Mouse (Mus musculus): ENCODE measurements around the gene Thap3.

- TF ChIP-seq POLR2A (IDR thresholded peaks at IDR 0.05; ENCODE audit: insufficient read length, low read depth), result no peak
- TF ChIP-seq SRF (IDR thresholded peaks at IDR 0.05; ENCODE audit: control insufficient read depth, insufficient read length, low read depth), result no peak
- TF ChIP-seq TCF3 (IDR thresholded peaks at IDR 0.05; ENCODE audit: insufficient read length, low read depth), result no peak
- TF ChIP-seq MYOG (IDR thresholded peaks at IDR 0.05; ENCODE audit: control insufficient read depth in 1 of 3, insufficient read depth in 1 of 3, insufficient read length in 2 of 3, low read depth in 2 of 3), result no peak
- TF ChIP-seq POLR2AphosphoS2 (IDR thresholded peaks at IDR 0.05; ENCODE audit: insufficient read length, low read depth), result no peak
- TF ChIP-seq USF1 (IDR thresholded peaks at IDR 0.05; ENCODE audit: low read depth), result no peak
- TF ChIP-seq TCF12 (IDR thresholded peaks at IDR 0.05; ENCODE audit: insufficient read depth, poor library complexity, severe bottlenecking), result no peak
- TF ChIP-seq MYOD1 (IDR thresholded peaks at IDR 0.05; ENCODE audit: control insufficient read depth in 1 of 3, insufficient read length in 2 of 3, low read depth in 2 of 3), result no peak
These were observed 3.3 kb upstream of the Thap3 start for GRCm38 (mm10) chr4:151992091-151992490.

Measured in myocyte (in vitro differentiated cells).